Mouse (Mus musculus) olfactory bulb, adult 2 months (tissue): Measurements from ENCODE around the gene Fxyd4. TPM values are rescaled to one million over a fixed set of nuclear protein-coding genes. Genes with fewer than 3 reads are reported as not detected.

ENCODE experiments used
- H3K27ac ChIP-seq: fragments of 200-500 bp; 2 replicates; pipeline ENCODE4 v1.5.1; 2012; ENCODE audit warnings: low read depth, low read length; ENCODE audit not compliant: insufficient read depth
- H3K4me1 ChIP-seq: fragments of 200-500 bp; 2 replicates; pipeline ENCODE4 v1.6.1; 2012; ENCODE audit warnings: low read length; ENCODE audit not compliant: control insufficient read depth, insufficient read depth
- H3K4me3 ChIP-seq: fragments of 200-500 bp; 2 replicates; pipeline ENCODE4 v1.5.1; 2012; ENCODE audit warnings: mild to moderate bottlenecking, low read depth, low read length, moderate library complexity; ENCODE audit not compliant: insufficient read depth
- CTCF ChIP-seq: fragments of 200-500 bp; IDR thresholded peaks from 2 replicates; pipeline ENCODE4 v1.5.1; 2012; ENCODE audit warnings: low read depth, mild to moderate bottlenecking, low read length, moderate library complexity; ENCODE audit not compliant: insufficient read depth
- POLR2A ChIP-seq: fragments of 200-500 bp; IDR thresholded peaks from 2 replicates; pipeline ENCODE4 v1.6.1; 2012; ENCODE audit warnings: mild to moderate bottlenecking, low read depth, low read length, moderate library complexity; ENCODE audit not compliant: insufficient read depth
- WGBS: fragments of 180-500 bp; shearing (Covaris S2); methylation state at CpG from one replicate; pipeline ENCODE4 v1.1.7; 2018; 5-methylcytosine and 5-hydroxymethylcytosine counted together
- polyA plus RNA-seq: library from polyadenylated mRNA; stranded (reverse); fragments of >200 nt; gene quantifications from 2 replicates; pipeline ENCODE4 v1.2.4, GENCODE M21; 2012; ENCODE audit warnings: low replicate concordance; ENCODE audit not compliant: missing spikeins, insufficient read depth, insufficient read length

Fxyd4 gene
- polyA plus RNA-seq, 1 experiment: not detected

DNA sequence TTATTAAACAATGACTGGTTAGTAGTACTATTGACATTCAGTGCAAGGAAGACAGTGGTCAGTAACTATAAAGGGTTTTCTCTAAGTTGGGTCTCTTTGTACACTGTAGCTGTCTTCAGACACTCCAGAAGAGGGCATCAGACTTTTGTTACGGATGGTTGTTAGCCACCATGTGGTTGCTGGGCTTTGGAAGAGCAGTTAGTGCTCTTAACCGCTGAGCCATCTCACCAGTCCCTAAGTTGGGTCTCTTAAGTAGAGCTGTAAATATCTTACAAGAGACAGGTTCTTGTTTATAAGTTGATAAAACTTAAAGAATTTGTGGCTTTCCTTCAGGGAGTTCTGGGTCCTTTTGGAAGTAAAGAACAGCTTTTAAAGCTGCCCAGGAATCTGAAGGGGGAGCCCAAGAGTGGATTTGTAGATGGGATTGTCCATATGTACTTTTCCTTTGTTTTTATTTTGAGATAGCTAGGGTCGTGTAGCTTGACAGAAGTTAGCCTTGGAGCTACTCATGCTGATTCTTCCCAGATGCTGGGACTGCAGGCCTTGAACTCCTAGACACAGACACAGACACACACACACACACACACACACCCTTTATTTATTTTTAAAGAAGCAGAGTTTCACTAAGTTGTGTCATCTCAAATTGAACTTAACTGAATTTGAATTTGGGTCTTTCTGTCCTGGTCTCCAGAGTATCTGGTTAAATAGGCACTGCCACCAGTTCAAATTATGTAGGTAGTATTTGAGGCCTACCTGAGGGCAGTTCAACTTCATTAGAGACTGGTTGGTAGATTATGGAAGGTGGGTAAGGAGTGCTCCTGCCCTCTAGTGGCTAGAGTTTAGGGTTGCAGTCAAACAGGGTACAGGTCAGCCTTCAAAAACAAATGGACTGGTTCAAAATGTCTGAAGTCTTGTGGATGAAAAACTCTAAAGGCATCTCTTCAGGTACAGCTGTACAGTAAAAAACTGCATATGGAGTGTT is 16.5 kb downstream of the Fxyd4 start:
- Histone ChIP-seq H3K4me1 (no peaks in the 10 kb centered on the region), H3K4me3 (no peak overlapping the region), H3K27ac (no peak overlapping the region)
- WGBS: 47% methylated on average over 3 of the region's 3 CpGs
- TF ChIP-seq POLR2A (no peak), CTCF (no peak)

DNA sequence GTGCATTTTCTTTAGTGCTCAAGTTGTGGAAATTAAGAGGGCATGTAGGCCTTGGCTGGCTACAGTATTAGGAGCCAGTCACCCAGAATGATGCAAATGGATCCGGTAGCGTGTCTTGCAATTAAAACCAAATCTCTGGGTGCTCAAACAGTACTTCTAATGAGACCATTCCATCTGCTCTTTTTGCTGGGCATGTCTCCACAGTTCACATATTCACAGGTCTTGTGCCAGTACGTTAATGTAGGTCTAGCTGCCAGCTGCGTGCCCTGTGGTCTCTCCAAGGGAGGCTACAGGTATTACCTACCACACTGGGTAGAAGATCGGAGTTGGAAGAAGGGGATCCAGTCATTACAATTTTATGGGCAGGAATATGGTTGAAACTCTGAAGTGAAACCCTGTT is 19.4 kb downstream of the Fxyd4 start:
- H3K27ac ChIP-seq: 0 out of 2 replicates have a peak overlapping the region, but pooled peaks have one; percentile 53
- 16% methylated on average over 5 of the region's 5 CpGs for WGBS
- no peaks in the 10 kb centered on the region for H3K4me1 ChIP-seq
- TF ChIP-seq CTCF (no peak), POLR2A (no peak)
- H3K4me3 ChIP-seq: no peak overlapping the region

DNA sequence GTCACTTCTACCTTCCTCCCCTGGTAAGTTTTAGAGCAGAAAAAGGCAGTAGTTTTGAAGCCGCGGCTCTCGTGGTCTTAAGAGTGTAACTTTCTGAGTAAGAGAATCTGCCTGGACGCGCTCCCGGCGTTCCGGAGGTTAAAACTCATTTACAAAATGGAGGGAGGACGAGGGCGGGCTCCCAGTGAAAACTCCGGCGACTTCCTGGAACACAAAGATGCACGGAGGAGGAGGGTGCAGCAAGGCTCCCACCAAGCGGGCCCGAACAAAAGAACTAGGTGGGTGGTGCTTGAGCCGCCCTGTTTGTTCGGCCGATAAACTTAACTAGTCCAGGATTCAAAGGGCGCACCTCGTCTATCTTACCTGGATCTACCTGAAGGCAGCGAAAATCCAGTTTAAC is 19.9 kb downstream of the Fxyd4 start:
- peak overlapping the region; percentile 88 for H3K4me3 ChIP-seq

DNA sequence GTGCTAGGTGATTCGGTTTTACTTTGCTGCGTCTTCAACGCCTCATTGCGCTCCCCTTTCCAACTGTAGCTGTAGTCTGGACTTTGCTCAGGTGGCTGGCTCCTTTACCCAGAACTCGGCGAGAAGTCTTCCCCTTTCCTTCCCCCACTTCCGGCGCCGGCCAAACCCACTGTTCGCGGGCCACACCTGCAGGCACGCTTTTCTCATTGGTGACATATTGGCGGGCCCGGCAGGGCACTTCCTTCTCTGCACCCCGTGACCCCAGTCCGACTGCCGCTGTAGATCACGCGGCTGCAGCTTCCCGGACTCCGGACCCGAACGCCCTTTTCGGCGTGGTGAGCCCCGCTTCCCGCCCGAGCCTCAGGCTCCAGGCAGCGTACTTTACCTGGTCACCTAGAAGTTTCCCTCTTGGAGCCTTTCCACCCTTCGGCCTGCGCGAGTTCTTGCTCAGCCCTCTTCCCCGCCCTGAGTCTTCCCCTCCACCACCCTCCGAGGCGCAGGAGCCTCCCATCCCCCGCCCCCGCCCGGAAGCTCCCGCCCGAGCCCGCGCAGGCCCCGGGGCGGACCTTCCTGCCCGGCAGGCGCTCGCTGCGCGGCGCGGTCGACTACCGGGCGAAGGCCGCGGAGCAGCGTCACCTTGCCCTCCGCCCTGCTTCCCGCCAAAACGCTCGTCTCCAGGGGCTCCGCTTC is 20.6 kb downstream of the Fxyd4 start:
- Histone ChIP-seq H3K4me1 (no peaks in the 10 kb centered on the region), H3K4me3 (peak overlapping the region; percentile 88), H3K27ac (peak overlapping the region; percentile 79; the same call in 1 of the 2 replicates)
- no peak for TF ChIP-seq CTCF
- 0 out of 2 replicates have a peak, but pooled peaks have one; percentile 48 for TF ChIP-seq POLR2A
- under 1% methylated on average over 62 of the region's 62 CpGs for WGBS

More for the DNA sequence above, 19.9 kb downstream of the Fxyd4 start:
- H3K27ac ChIP-seq: peak overlapping the region; percentile 53; the same call in 1 of the 2 replicates
- whole genome bisulfite sequencing: under 1% methylated on average over 21 of the region's 21 CpGs
- TF ChIP-seq CTCF: no peak
- TF ChIP-seq POLR2A: no peak
- no peaks in the 10 kb centered on the region for H3K4me1 ChIP-seq

DNA sequence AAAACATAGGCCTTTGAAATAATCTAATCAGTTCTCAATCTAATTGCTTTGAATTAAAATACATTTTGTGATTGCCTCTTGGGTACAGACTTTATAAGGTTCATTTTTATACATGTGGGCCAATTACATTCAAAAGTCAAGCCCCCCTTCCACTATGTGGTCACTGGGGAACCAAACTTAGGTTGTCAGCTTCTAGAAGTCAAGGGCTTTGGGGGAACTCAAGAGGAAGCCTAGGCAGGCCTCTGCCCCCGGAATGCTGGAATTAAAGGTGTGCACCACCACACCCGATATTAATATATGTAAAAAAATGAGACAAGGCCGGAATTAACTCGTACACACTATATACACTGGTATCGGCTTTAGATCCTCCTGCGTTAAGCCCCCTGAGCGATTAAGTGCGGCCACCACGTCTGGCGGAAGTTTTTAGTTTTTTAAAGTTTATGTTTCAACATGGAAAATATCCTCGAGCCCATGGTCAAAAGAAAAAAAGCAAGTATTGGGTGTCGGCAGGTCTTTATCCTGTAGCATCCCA is 21.2 kb downstream of the Fxyd4 start:
- TF ChIP-seq POLR2A (no peak), CTCF (no peak)
- Histone ChIP-seq H3K27ac (0 out of 2 replicates have a peak overlapping the region, but pooled peaks have one; percentile 79), H3K4me1 (no peaks in the 10 kb centered on the region), H3K4me3 (peak overlapping the region; percentile 88)
- 3% methylated on average over 12 of the region's 12 CpGs for WGBS

DNA sequence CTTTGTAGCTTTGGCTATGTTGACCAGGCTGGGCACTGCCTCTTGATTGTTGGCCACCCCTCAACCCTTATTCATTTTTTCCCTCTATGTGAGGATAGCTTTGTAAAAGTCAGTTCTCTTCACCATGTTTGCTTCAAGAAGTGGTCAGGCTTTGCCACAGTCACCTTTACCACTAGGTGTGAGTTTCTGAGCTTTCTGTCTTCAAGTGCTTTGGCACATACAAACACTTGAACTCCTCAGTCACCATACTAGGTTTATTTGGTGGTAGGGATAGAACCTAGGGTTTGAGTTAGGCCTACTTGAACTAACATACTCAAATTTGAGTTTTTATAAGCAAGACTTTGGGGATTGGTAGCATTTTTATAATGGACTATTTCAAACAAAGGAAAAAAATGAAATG is 23.0 kb downstream of the Fxyd4 start:
- TF ChIP-seq POLR2A: no peak
- TF ChIP-seq CTCF: no peak
- H3K4me3 ChIP-seq: no peak overlapping the region
- no peak overlapping the region for H3K27ac ChIP-seq
- H3K4me1 ChIP-seq: no peaks in the 10 kb centered on the region

DNA sequence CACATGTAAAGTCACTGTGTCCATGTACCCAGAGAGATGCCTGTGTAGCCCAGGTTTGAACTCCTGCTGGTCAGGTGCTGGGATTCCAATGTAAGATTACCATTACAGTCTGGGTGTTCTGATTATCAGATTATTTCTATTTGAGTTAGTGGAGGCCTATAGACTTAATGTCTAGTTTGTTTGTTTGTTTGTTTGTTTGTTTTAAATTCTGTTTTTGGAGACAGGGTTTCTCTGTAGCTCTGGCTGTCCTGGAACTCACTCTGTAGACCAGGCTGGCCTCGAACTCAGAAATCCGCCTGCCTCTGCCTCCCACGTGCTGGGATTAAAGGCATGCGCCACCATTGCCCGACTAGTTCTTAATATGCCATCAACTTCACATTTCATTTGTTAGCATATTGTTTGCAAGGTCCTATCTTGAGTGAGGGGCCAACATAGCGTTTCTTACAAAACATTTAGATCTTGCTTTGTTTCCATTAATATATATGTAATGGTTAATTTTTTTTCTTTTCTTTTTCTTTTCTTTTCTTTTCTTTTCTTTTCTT is 27.3 kb downstream of the Fxyd4 start:
- TF ChIP-seq POLR2A (no peak), CTCF (no peak)
- Histone ChIP-seq H3K4me3 (no peak overlapping the region), H3K27ac (no peak overlapping the region), H3K4me1 (peaks cover 10% of the 10 kb centered on the region)
- 83% methylated on average over 6 of the region's 6 CpGs for WGBS

DNA sequence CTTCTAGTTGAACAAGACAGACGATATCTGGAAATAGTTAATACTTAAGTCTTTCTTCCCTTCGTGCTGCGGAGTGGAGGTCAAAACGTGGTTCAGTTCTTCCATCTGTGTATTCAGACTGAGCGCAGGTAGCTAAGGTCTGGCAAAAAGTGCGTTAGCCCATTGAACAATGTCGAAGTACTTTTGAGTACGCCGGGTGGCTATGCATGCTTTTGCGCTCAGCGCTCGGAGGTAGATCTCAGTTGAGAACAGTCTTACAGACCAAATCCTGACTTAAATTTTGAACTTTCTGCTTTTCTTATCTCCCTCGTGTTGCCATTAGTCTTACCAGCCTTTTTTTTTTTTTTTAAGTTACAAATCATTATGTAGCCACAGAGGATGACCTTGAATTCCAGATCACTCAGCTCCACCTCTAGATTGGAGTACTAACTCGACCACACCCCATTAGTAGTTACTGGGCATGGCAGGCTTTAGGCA is 29.0 kb downstream of the Fxyd4 start:
- 7% methylated on average over 14 of the region's 14 CpGs for WGBS
- TF ChIP-seq POLR2A (no peak), CTCF (no peak)
- peaks cover 10% of the 10 kb centered on the region for H3K4me1 ChIP-seq
- H3K4me3 ChIP-seq: peak overlapping the region; percentile 12; the same call in 1 of the 2 replicates
- no peak overlapping the region for H3K27ac ChIP-seq
